Mouse (Mus musculus) testis, postnatal 14 days (tissue): ENCODE measurements around the gene Dram1.

ENCODE experiments used
- DNase-seq: peaks from one replicate; pipeline ENCODE4 v3.0.0; 2021; ENCODE audit warnings: low spot score

Gene Dram1

DNA sequence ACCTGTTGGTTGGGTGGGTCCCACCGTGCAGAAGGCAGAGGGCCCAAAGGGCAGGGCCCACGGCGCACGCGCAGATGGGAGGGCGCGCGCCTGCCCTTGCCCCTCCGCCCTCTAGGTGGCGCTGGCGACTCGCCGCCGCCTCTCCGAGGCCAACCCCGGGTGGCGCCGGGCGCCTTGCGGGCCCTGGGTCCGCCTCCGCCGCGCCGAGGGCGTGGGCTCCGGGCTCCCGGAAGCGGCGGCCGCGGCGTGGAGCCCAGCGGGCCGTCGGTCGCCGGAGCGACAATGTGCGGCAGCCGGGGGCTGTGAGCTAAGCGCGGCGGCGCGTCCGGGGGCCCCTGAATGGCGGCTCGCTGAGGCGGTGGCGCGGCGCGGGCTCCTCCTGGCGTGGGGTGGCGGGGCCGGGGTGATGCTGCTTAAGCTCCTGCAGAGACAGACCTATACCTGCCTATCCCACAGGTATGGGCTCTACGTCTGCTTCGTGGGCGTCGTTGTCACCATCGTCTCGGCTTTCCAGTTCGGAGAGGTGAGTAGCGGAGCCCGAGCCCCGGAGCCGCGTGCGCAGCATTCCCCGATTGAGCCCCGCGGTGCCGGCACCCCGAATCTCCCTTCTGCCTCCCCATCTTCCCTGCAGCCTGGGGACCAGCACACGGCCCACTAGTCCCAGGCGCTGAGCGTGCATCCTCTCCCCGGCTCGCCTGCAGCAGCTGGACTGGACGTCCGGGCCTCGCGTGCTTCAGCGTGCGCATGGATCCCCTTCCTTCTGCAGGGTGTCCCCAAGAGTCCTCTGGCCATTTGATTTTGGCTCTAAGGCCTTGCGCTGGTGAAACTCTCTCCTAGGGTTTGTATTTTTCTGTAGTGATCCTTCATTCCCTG is at the start of gene Dram1, which contains the start of gene Gnptab:
Gene Dram1, minus strand, starts transcription at position 68 of the 873 bp plus-strand sequence.
Gene Gnptab, plus strand, starts transcription at position 120 of the 873 bp plus-strand sequence.
- DNase-seq: peak; percentile 86

DNA sequence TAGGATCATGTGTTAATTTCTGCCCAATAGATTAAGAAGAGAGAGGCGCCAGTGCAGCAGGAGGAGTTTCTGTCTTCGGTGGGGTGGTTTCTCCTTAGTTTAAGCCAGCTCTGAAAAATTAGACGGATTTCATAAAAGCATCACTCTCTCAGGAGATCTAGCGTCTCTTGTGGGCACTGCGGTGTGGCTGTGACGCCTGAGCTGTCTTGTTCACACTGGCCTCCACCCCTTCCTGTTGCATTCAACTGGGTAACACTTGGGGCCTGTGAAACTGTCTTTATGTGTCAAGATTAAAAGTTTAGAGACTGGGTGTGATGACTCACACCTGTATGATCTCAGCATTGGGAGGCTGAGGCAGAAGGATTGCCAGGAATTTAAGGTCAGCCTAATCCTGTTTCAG is 49.1 kb upstream of the Dram1 start:
- no peak for DNase-seq

DNA sequence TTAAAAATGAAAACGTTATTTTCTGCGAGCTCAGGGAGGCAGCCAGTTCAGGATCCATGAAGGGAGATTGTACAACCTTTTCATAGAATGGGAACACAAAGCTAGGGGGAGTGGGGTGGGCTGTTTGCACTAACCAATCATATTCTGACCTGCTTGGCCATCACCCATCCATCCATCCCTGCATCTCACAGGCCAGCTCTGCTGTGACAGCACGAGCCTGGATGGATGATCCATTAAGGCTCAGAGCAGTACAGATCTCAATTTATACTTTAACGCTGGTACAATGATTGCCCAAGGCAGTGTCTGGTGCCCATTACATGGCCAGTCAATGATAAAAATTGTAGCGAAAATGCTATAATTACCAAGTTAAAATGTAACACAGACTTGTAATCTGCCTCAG is 48.0 kb upstream of the Dram1 start:
- DNase-seq: no peak

- peak; percentile 32 for DNase-seq
Observed at GRCm38 (mm10) chr10:88426158-88426816, 47.4 kb upstream of the Dram1 start.

- no peak for DNase-seq
Observed at GRCm38 (mm10) chr10:88420655-88421435, 42.0 kb upstream of the Dram1 start.

GRCm38 (mm10) chr10:88420141-88420541 is 41.3 kb upstream of the Dram1 start:
- no peak for DNase-seq

DNA sequence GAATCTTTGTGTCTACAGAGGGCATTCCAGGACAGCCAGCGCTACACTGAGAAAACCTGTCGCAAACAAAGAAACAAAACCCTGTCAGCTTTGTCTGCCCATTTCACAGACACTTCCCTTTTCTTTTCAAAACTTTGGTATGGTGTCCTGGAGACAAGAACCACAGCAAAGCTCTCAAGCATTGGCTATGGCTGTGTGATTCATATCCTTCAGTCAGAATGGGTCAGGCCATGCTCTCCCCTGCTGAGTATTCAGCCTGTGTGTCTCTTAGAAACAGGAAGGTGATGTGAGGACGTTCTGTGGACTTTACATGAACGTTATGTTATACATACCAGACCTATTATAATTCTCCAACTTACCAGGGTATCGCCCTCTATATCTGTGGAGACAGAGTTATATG is 38.8 kb upstream of the Dram1 start:
- DNase-seq: no peak

DNA sequence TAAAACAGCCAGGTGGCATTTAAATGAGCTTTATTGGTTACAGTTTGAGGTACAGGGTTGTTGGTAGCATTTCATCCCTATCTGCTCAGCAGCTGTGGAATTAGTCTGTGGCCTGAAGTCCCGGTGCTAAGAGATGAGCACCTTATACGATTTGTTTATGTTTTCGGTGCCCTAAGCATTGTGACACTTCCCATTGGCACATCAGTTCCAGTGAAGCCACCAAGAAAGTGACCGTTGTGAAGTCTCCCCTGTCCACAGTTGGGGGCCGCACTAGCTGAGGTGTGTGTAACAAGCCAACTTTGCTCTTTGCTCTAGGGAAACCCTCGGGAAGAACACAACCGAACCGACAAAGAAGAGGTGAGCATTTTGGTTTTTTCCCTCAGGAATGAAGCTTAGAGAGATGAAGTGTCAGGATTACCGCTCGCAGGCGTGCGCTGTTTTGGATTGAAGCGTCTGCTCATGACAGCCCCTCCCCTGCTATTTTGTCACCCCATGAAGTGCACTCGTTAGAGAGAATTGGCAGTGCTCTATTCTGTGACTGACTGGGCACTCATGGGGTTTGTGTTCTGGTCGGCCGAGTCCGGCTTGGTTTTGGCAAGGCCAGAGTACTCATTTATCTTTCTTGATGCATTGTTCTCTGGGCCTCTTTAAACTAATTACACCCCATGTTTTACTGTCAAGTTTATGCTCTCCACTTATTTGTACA is 33.6 kb upstream of the Dram1 start:
- DNase-seq: no peak

DNA sequence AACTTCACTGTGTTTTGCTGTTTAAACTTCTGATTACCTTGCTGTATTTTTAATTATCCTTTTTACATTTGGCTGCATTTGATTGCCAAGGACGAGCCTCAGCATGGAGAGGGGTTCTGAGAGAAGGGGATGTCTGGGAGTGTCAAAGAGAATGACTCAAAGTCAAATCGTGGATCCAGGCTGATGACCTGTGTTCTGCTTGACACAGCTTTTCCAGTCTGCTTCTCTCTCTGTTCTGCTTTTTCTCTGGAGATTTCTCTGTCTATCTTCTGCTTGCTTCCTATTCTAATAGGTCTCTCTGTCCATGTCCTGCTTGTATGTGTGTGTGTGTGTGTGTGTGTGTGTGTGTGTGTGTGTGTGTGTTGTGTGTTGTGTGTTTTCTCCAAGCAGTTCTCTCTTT is 30.9 kb upstream of the Dram1 start:
- DNase-seq: no peak

DNA sequence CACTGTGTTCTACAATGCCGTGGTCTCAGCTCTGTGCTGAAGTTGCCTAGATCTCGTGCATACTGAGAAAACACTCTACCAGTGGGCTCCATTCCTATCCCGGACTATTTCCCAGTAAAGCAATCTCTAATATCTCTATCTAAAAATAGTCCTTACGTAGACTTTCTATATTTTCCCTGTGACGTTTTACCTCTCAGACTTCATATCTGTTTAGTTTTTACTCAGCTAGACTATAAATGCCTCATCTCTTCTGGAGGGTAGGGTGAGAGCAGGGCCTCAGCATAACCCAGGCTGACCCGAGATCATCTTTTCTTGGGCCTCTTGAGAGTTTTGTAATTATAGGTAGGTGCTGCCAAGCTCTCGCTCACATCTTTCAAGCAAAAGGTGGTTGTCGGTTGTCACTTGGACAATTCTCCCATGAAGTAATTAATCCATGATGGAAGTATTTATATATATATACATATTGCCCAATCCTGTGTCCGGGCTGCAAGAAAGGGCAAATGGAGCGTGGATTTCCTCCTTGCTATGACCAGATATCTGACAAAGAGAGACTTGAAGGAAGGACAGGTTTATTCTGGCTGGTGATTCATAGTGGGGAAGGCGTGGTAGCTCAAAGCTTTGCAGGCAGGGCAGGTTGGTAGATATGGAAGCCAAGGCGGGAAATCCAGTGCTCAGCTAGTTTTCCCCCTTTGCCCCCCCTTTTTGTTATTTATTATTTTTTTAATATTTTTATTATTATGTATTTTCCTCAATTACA is 29.2 kb upstream of the Dram1 start:
- no peak for DNase-seq

DNA sequence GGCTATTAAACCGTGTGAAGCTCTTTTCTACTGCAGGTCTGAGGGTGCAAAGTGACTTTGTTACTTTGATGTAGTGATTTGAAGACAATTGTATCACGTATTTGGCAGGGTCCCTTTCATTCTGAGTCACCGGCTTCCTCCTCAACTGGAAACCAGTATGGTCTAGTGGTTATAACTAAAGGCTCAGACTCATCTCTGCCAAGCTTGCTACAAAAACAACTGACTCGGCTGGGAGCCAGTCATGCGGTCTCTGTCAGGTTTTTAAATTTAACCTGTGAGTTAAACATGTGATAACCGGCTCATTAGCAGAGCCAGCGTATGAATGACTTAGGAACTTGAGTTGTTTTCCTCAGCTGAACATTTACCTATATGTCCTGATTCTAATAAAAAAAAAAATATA is 26.9 kb upstream of the Dram1 start:
- no peak for DNase-seq

DNA sequence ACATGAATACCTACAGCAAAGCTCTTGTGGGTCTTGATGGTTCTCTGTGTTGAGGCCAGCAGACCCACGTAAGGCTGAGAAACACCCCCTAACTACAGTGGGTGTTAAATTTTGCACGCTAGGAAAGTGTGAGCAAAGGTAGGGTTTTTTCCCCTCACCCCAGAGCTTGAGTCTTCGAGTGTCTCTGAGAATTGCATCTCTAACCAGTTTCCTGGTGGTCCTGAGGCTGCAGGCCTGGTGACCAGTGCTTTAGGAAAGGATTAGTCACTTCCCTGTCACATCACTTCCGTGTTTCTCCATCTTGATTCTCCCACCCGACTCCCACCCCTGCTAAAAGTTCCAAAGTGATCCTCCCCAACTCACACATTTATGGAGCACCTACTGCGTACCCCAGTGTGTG is 25.3 kb upstream of the Dram1 start:
- DNase-seq: no peak

GRCm38 (mm10) chr10:88403021-88403420 is 24.1 kb upstream of the Dram1 start:
- no peak for DNase-seq

GRCm38 (mm10) chr10:88399271-88399670 is 20.4 kb upstream of the Dram1 start:
- no peak for DNase-seq

GRCm38 (mm10) chr10:88398668-88399243 is 19.9 kb upstream of the Dram1 start:
- DNase-seq: no peak

DNA sequence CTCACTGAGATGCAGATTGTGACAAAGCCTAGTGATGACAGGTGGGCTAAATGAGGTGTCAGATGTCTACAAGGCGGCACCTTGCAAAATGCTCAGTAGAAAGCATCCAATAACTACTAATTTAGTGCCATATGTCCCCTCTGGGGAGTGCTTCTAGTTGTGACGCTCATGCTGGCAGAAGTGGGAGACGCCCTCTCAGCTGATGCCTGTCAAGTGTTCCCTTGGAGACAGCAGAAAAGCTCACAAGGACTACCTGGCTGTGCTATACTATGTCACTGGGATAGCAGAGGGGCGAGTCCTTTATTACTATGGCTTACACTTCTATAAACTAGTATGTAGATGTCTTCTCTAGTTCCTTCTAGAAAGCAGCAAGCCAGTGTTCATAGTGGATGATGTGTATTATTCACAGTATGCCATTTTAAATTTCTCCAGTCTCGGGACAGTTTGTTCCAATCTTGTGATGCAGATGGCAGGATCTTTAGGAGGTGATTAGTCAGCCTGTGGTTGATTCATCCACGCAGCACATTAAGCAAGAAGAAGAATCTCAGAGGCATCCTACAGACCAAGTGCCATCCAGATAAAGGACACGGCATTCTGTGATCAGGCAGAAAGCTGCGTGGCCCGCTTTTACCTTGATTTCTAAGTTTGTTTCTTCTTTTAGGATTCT is 13.4 kb upstream of the Dram1 start:
- DNase-seq: no peak

DNA sequence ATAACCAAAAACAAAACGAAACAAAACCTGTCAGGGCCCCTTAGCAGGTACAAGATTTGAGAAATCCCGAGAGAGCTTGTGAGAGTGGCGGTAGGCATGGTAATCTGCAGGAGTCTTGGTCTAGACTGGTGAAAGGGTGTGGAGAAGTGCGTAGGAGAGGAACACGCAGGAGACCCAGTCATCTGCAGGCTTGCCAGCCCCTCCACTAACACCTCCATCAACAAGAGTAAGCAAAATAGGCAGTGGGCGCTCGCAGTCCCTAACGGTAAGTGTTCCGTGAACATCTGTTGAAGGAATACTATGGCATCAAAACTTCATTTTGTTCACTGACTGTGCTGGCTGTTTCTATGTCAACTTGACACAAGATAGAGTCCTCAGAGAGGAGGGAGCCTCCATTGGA is 12.6 kb upstream of the Dram1 start:
- DNase-seq: no peak

DNA sequence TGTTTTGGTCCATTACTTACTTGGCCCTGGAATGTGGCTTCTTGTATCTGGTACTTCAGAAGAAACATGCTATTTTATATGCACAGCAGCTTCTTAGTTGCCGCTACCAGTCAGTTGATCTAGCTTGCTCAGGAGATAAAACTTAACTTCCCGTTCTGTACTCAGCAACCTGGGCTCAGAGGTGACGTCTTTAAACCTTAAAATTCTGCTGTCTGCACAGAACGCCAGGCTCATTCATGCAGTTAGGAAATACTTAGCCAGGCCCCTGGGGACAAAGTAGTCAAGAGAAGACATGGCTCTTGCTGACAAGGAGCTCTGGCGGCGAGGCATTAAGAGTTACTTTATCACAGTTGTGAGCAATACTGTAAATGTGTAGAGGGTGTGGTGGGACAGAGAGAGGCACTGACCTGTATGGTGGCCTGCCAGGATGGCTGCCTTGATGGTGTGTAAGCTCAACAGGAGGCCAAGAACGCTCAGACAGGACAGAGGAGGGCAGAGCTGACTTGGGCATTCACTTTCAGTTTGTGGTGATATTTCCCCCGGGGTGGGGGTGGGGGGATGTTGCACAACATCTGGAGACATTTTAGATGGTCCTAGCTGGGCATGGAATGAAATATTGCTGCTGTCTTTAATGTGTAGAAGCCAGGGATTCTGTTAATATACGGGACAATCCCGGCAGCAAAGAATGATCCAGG is 11.4 kb upstream of the Dram1 start:
- no peak for DNase-seq

- DNase-seq: no peak
Observed at GRCm38 (mm10) chr10:88389576-88389975, 10.7 kb upstream of the Dram1 start.

DNA sequence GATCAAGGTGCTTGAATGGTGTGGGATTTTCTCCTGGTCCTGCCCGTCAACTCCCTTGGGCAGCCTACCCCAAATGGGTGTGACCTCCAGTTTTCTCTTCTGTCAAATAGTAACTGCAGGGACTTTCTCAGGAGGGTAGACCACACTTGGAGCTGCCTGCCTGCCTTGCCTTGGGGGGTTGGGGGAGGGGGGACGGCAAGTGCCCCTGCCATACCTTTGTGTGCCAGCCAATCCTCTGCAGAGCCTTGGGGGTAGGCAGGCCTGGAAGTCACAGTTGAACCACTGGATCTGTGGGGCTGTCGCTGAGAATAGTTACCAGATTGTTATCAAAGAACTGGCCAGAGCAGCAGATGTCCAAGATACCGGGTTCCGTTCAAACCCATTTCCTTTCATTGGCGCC is 7.4 kb upstream of the Dram1 start:
- DNase-seq: no peak
